Mouse (Mus musculus) neural tube, embryonic 12.5 days (tissue): ENCODE results near the gene Gm11595. TPM values are rescaled to one million over a fixed set of nuclear protein-coding genes. Genes with fewer than 3 reads are reported as not detected.

Experiments used
- ATAC-seq: fragments of 200-750 bp; cut with Nextera tagmentation; 2 replicates; pipeline ENCODE4 v1.8.0; 2017; ENCODE audit warnings: low read depth, mild to moderate bottlenecking, moderate TSS enrichment, moderate library complexity; ENCODE audit not compliant: low FRiP score
- H3K27ac ChIP-seq: fragments of 300-500 bp; sonication (generic); 2 replicates; pipeline ENCODE4 v1.5.1; 2016
- H3K27me3 ChIP-seq: fragments of 300-500 bp; sonication (generic); replicated peaks from 2 replicates; pipeline ENCODE4 v1.6.1; 2016; ENCODE audit warnings: mild to moderate bottlenecking
- H3K36me3 ChIP-seq: fragments of 300-500 bp; sonication (generic); 2 replicates; pipeline ENCODE4 v1.6.1; 2016; ENCODE audit warnings: mild to moderate bottlenecking
- H3K4me1 ChIP-seq: fragments of 300-500 bp; sonication (generic); 2 replicates; pipeline ENCODE4 v1.6.1; 2016
- H3K4me2 ChIP-seq: fragments of 300-500 bp; sonication (generic); replicated peaks from 2 replicates; pipeline ENCODE4 v1.6.1; 2016; ENCODE audit warnings: mild to moderate bottlenecking
- H3K4me3 ChIP-seq: fragments of 300-500 bp; sonication (generic); 2 replicates; pipeline ENCODE4 v1.5.1; 2016
- H3K9ac ChIP-seq: fragments of 300-500 bp; sonication (generic); 2 replicates; pipeline ENCODE4 v1.6.1; 2016; ENCODE audit warnings: mild to moderate bottlenecking
- H3K9me3 ChIP-seq: fragments of 300-500 bp; sonication (generic); 2 replicates; pipeline ENCODE4 v1.6.1; 2016; ENCODE audit warnings: mild to moderate bottlenecking
- WGBS: fragments of 180-500 bp; shearing (Covaris S2); methylation state at CpG from one replicate; pipeline ENCODE4 v1.1.7; 2016; 5-methylcytosine and 5-hydroxymethylcytosine counted together
- polyA plus RNA-seq: library from polyadenylated mRNA; unstranded; fragments of >200 nt; fragmentation: Nextera tagmentation; extraction: Ambion mirVana; gene quantifications from 2 replicates; pipeline ENCODE4 v1.2.1, GENCODE M21; 2016

The Gm11595 gene
- polyA plus RNA-seq, 1 experiment from 2014 or later, result not detected

- H3K4me3 ChIP-seq, result no peak overlapping the region
- no peak overlapping the region for H3K4me2 ChIP-seq
- no peaks in the 10 kb centered on the region for H3K4me1 ChIP-seq
- H3K27ac ChIP-seq, result no peak overlapping the region
- no peaks in the 10 kb centered on the region for H3K36me3 ChIP-seq
- H3K9me3 ChIP-seq, result no peaks in the 10 kb centered on the region
- no peak overlapping the region for H3K9ac ChIP-seq
- no peak for ATAC-seq
- H3K27me3 ChIP-seq, result no peaks in the 10 kb centered on the region
- 83% methylated on average over 2 of the region's 2 CpGs for WGBS
Measured at GRCm38 (mm10) chr11:99724061-99724460, 48.7 kb downstream of the Gm11595 start.

Other genes starting within 250 kb of the Gm11595 start
- gene Krt40, start 229.8 kb downstream of the Gm11595 start, polyA plus RNA-seq, result not detected in 2 replicates
- not detected in 2 replicates for gene Krtap3-3, start 222.0 kb downstream of the Gm11595 start, polyA plus RNA-seq
- not detected in 2 replicates for gene Krtap3-2, start 216.1 kb downstream of the Gm11595 start, polyA plus RNA-seq
- gene Gm11939, start 213.4 kb downstream of the Gm11595 start, polyA plus RNA-seq, result not detected in 2 replicates
- gene Krtap3-1, start 206.3 kb downstream of the Gm11595 start, polyA plus RNA-seq, result not detected in 2 replicates
- gene Krtap1-5, start 191.9 kb downstream of the Gm11595 start, polyA plus RNA-seq, result not detected in 2 replicates
- gene Krtap1-4, start 189.3 kb downstream of the Gm11595 start, polyA plus RNA-seq, result not detected in 2 replicates
- not detected in 2 replicates for gene Krtap1-3, start 181.6 kb downstream of the Gm11595 start, polyA plus RNA-seq
- gene Krtap9-3, start 174.8 kb downstream of the Gm11595 start, polyA plus RNA-seq, result not detected in 2 replicates
- not detected in 2 replicates for gene Gm11938, start 169.6 kb downstream of the Gm11595 start, polyA plus RNA-seq
- gene Gm11937, start 162.7 kb downstream of the Gm11595 start, polyA plus RNA-seq, result not detected in 2 replicates
- gene Krtap2-4, start 158.1 kb downstream of the Gm11595 start, polyA plus RNA-seq, result not detected in 2 replicates
- gene Gm11562, start 152.5 kb downstream of the Gm11595 start, polyA plus RNA-seq, result not detected in 2 replicates
- not detected in 2 replicates for gene Krtap4-1, start 144.7 kb downstream of the Gm11595 start, polyA plus RNA-seq
- gene Krtap4-2, start 137.8 kb downstream of the Gm11595 start, polyA plus RNA-seq, result not detected in 2 replicates
- not detected in 2 replicates for gene Krtap4-7, start 128.8 kb downstream of the Gm11595 start, polyA plus RNA-seq
- not detected in 2 replicates for gene Gm11555, start 122.7 kb downstream of the Gm11595 start, polyA plus RNA-seq
- gene Gm11563, start 114.0 kb downstream of the Gm11595 start, polyA plus RNA-seq, result not detected in 2 replicates
- gene Krtap4-6, start 107.0 kb downstream of the Gm11595 start, polyA plus RNA-seq, result not detected in 2 replicates
- not detected in 2 replicates for gene Gm14190, start 82.2 kb downstream of the Gm11595 start, polyA plus RNA-seq
- not detected in 2 replicates for gene Gm14180, start 38.6 kb downstream of the Gm11595 start, polyA plus RNA-seq
- gene Krtap4-8, start 7.8 kb upstream of the Gm11595 start, polyA plus RNA-seq, result not detected in 2 replicates
- not detected in 2 replicates for gene Krtap4-9, start 12.3 kb upstream of the Gm11595 start, polyA plus RNA-seq
- not detected in 2 replicates for gene Gm11596, start 20.6 kb upstream of the Gm11595 start, polyA plus RNA-seq
- not detected in 2 replicates for gene Gm11569, start 26.0 kb upstream of the Gm11595 start, polyA plus RNA-seq
- gene Gm11554, start 31.5 kb upstream of the Gm11595 start, polyA plus RNA-seq, result not detected in 2 replicates
- not detected in 2 replicates for gene Krtap4-13, start 37.0 kb upstream of the Gm11595 start, polyA plus RNA-seq
- gene Gm11564, start 42.8 kb upstream of the Gm11595 start, polyA plus RNA-seq, result not detected in 2 replicates
- not detected in 2 replicates for gene 2300003K06Rik, start 65.2 kb upstream of the Gm11595 start, polyA plus RNA-seq
- gene Krtap4-16, start 78.7 kb upstream of the Gm11595 start, polyA plus RNA-seq, result not detected in 2 replicates
- not detected in 2 replicates for gene Gm11568, start 85.0 kb upstream of the Gm11595 start, polyA plus RNA-seq
- gene Gm11559, start 91.6 kb upstream of the Gm11595 start, polyA plus RNA-seq, result not detected in 2 replicates
- not detected in 2 replicates for gene Krtap9-1, start 100.5 kb upstream of the Gm11595 start, polyA plus RNA-seq
- not detected in 2 replicates for gene Gm11567, start 106.3 kb upstream of the Gm11595 start, polyA plus RNA-seq
- not detected in 2 replicates for gene Krtap31-1, start 135.0 kb upstream of the Gm11595 start, polyA plus RNA-seq
- gene Gm11565, start 141.8 kb upstream of the Gm11595 start, polyA plus RNA-seq, result not detected in 2 replicates
- not detected in 2 replicates for gene Krtap31-2, start 163.4 kb upstream of the Gm11595 start, polyA plus RNA-seq
- gene Krtap9-5, start 175.6 kb upstream of the Gm11595 start, polyA plus RNA-seq, result not detected in 2 replicates
- not detected in 2 replicates for gene Krtap29-1, start 206.1 kb upstream of the Gm11595 start, polyA plus RNA-seq
- 0.14 TPM in 1 of 2 replicates, not detected in the other for gene Krtap16-1, start 213.7 kb upstream of the Gm11595 start, polyA plus RNA-seq
- gene Krtap17-1, start 221.1 kb upstream of the Gm11595 start, polyA plus RNA-seq, result 0.37 TPM in 1 of 2 replicates, not detected in the other
- not detected in 2 replicates for gene Krt33a, start 243.3 kb upstream of the Gm11595 start, polyA plus RNA-seq